Mouse (Mus musculus) midbrain, embryonic 10.5 days (tissue): ENCODE measurements at regions not wholly inside any gene's neighbourhood (a gene's known extent, or its start where the extent isn't known, plus 50 kb on each side); places are given as distances from the start of the nearest gene placed in this dataset.
A peak's percentile ranks its signal among the peaks of the same experiment; 100 is the strongest.

ENCODE experiments used
- DNase-seq: peaks from one replicate; pipeline ENCODE4 v3.0.0-alpha.2; 2017; ENCODE audit warnings: low spot score
- H3K27ac ChIP-seq: fragments of 300-500 bp; sonication (generic); replicated peaks from 2 replicates; pipeline ENCODE4 v1.5.1; 2016; ENCODE audit warnings: mild to moderate bottlenecking
- H3K27me3 ChIP-seq: fragments of 300-500 bp; sonication (generic); 2 replicates; pipeline ENCODE4 v1.6.1; 2016; ENCODE audit warnings: low read depth, mild to moderate bottlenecking; ENCODE audit not compliant: poor library complexity, severe bottlenecking
- H3K36me3 ChIP-seq: fragments of 300-500 bp; sonication (generic); 2 replicates; pipeline ENCODE4 v1.6.1; 2016; ENCODE audit warnings: mild to moderate bottlenecking, moderate library complexity
- H3K4me1 ChIP-seq: fragments of 300-500 bp; sonication (generic); 2 replicates; pipeline ENCODE4 v1.6.1; 2016
- H3K4me3 ChIP-seq: fragments of 300-500 bp; sonication (generic); 2 replicates; pipeline ENCODE4 v1.5.1; 2016; ENCODE audit warnings: mild to moderate bottlenecking, moderate library complexity
- H3K9me3 ChIP-seq: fragments of 300-500 bp; sonication (generic); replicated peaks from 2 replicates; pipeline ENCODE4 v1.6.1; 2016; ENCODE audit warnings: mild to moderate bottlenecking
- WGBS: fragments of 180-500 bp; shearing (Covaris S2); methylation state at CpG from one replicate; pipeline ENCODE4 v1.1.7; 2016; 5-methylcytosine and 5-hydroxymethylcytosine counted together

GRCm38 (mm10) chr7:67443666-67444065 lies 71.0 kb upstream of the Mef2a start:
- WGBS = 92% methylated on average over 3 of the region's 3 CpGs
- H3K27ac ChIP-seq = peak overlapping the region; percentile 71; the same call in 1 of the 2 replicates
- H3K4me3 ChIP-seq = no peak overlapping the region
- no peaks in the 10 kb centered on the region for H3K9me3 ChIP-seq
- H3K36me3 ChIP-seq = no peaks in the 10 kb centered on the region
- no peaks in the 10 kb centered on the region for H3K27me3 ChIP-seq
- no peak for DNase-seq
- H3K4me1 ChIP-seq = peaks cover 37% of the 10 kb centered on the region

GRCm38 (mm10) chr7:67443001-67443555 lies 70.4 kb upstream of the Mef2a start:
- WGBS = 50% methylated on average over 12 of the region's 12 CpGs
- no peak for DNase-seq
- H3K36me3 ChIP-seq = no peaks in the 10 kb centered on the region
- H3K4me1 ChIP-seq = peaks cover 37% of the 10 kb centered on the region
- H3K27me3 ChIP-seq = no peaks in the 10 kb centered on the region
- peak overlapping the region; percentile 71 for H3K27ac ChIP-seq
- no peaks in the 10 kb centered on the region for H3K9me3 ChIP-seq
- H3K4me3 ChIP-seq = peak overlapping the region; percentile 23; the same call in 1 of the 2 replicates

- Histone ChIP-seq H3K4me3 (no peak overlapping the region), H3K9me3 (no peaks in the 10 kb centered on the region), H3K36me3 (no peaks in the 10 kb centered on the region), H3K27me3 (no peaks in the 10 kb centered on the region), H3K27ac (no peak overlapping the region), H3K4me1 (peaks cover 37% of the 10 kb centered on the region)
- 83% methylated on average over 7 of the region's 7 CpGs for WGBS
- no peak for DNase-seq
Observed at GRCm38 (mm10) chr7:67442284-67442683, 69.6 kb upstream of the Mef2a start.

GRCm38 (mm10) chr7:67440806-67441205 lies 68.1 kb upstream of the Mef2a start:
- Histone ChIP-seq H3K27ac (no peak overlapping the region), H3K36me3 (no peaks in the 10 kb centered on the region), H3K4me1 (peaks cover 30% of the 10 kb centered on the region), H3K4me3 (no peak overlapping the region), H3K27me3 (no peaks in the 10 kb centered on the region), H3K9me3 (no peaks in the 10 kb centered on the region)
- WGBS = 93% methylated on average over 8 of the region's 8 CpGs
- no peak for DNase-seq

GRCm38 (mm10) chr7:67437216-67438006 lies 64.8 kb upstream of the Mef2a start:
- no peaks in the 10 kb centered on the region for H3K36me3 ChIP-seq
- no peaks in the 10 kb centered on the region for H3K4me1 ChIP-seq
- H3K27ac ChIP-seq = no peak overlapping the region
- 79% methylated on average over 8 of the region's 8 CpGs for WGBS
- no peak overlapping the region for H3K4me3 ChIP-seq
- DNase-seq = no peak
- H3K9me3 ChIP-seq = no peaks in the 10 kb centered on the region
- no peaks in the 10 kb centered on the region for H3K27me3 ChIP-seq

GRCm38 (mm10) chr7:67435643-67436339 lies 63.1 kb upstream of the Mef2a start:
- WGBS = 85% methylated on average over 11 of the region's 11 CpGs
- H3K27ac ChIP-seq = no peak overlapping the region
- DNase-seq = no peak

GRCm38 (mm10) chr7:67430987-67431386 lies 58.3 kb upstream of the Mef2a start:
- no peak for DNase-seq
- WGBS = 85% methylated on average over 7 of the region's 7 CpGs
- H3K27ac ChIP-seq = no peak overlapping the region
- H3K9me3 ChIP-seq = no peaks in the 10 kb centered on the region
- no peaks in the 10 kb centered on the region for H3K4me1 ChIP-seq
- no peaks in the 10 kb centered on the region for H3K36me3 ChIP-seq
- H3K4me3 ChIP-seq = no peak overlapping the region
- H3K27me3 ChIP-seq = no peaks in the 10 kb centered on the region

More at GRCm38 (mm10) chr7:67435643-67436339, 63.1 kb upstream of the Mef2a start:
- Histone ChIP-seq H3K36me3 (no peaks in the 10 kb centered on the region), H3K9me3 (no peaks in the 10 kb centered on the region), H3K4me1 (no peaks in the 10 kb centered on the region), H3K4me3 (no peak overlapping the region), H3K27me3 (no peaks in the 10 kb centered on the region)

GRCm38 (mm10) chr7:67430041-67430440 lies 57.4 kb upstream of the Mef2a start:
- no peaks in the 10 kb centered on the region for H3K36me3 ChIP-seq
- H3K27me3 ChIP-seq = no peaks in the 10 kb centered on the region
- H3K9me3 ChIP-seq = no peaks in the 10 kb centered on the region
- no peaks in the 10 kb centered on the region for H3K4me1 ChIP-seq
- 85% methylated on average over 4 of the region's 4 CpGs for WGBS
- no peak for DNase-seq
- no peak overlapping the region for H3K4me3 ChIP-seq
- no peak overlapping the region for H3K27ac ChIP-seq

GRCm38 (mm10) chr7:67429008-67429873 lies 56.6 kb upstream of the Mef2a start:
- H3K36me3 ChIP-seq = no peaks in the 10 kb centered on the region
- no peak overlapping the region for H3K4me3 ChIP-seq
- 94% methylated on average over 28 of the region's 28 CpGs for WGBS
- H3K9me3 ChIP-seq = no peaks in the 10 kb centered on the region
- DNase-seq = no peak
- no peak overlapping the region for H3K27ac ChIP-seq
- no peaks in the 10 kb centered on the region for H3K4me1 ChIP-seq
- H3K27me3 ChIP-seq = no peaks in the 10 kb centered on the region

- H3K27ac ChIP-seq = no peak overlapping the region
- no peaks in the 10 kb centered on the region for H3K27me3 ChIP-seq
- DNase-seq = no peak
- WGBS = 91% methylated on average over 3 of the region's 3 CpGs
- no peaks in the 10 kb centered on the region for H3K36me3 ChIP-seq
- H3K9me3 ChIP-seq = no peaks in the 10 kb centered on the region
- no peaks in the 10 kb centered on the region for H3K4me1 ChIP-seq
- no peak overlapping the region for H3K4me3 ChIP-seq
Observed at GRCm38 (mm10) chr7:67428388-67428787, 55.7 kb upstream of the Mef2a start.

- Histone ChIP-seq H3K27ac (no peak overlapping the region), H3K4me1 (no peaks in the 10 kb centered on the region), H3K9me3 (no peaks in the 10 kb centered on the region), H3K27me3 (no peaks in the 10 kb centered on the region), H3K4me3 (no peak overlapping the region), H3K36me3 (no peaks in the 10 kb centered on the region)
- DNase-seq = no peak
Observed at GRCm38 (mm10) chr7:67426076-67426475, 53.4 kb upstream of the Mef2a start.

GRCm38 (mm10) chr7:67425581-67425980 lies 52.9 kb upstream of the Mef2a start:
- Histone ChIP-seq H3K36me3 (no peaks in the 10 kb centered on the region), H3K4me1 (no peaks in the 10 kb centered on the region), H3K4me3 (no peak overlapping the region), H3K27me3 (no peaks in the 10 kb centered on the region), H3K27ac (no peak overlapping the region), H3K9me3 (no peaks in the 10 kb centered on the region)
- 82% methylated on average over 1 of the region's 1 CpGs for WGBS
- no peak for DNase-seq
